Mouse (Mus musculus) forebrain, postnatal 0 days (tissue): Measurements from ENCODE around the gene Cep89. TPM values are rescaled to one million over a fixed set of nuclear protein-coding genes. Genes with fewer than 3 reads are reported as not detected.

ENCODE experiments used
- ATAC-seq: fragments of 200-750 bp; cut with Nextera tagmentation; 2 replicates; pipeline ENCODE4 v1.8.0; 2017; ENCODE audit warnings: mild to moderate bottlenecking, moderate library complexity
- DNase-seq: peaks from one replicate; pipeline ENCODE4 v3.0.0-alpha.2; 2015
- H3K27ac ChIP-seq: fragments of 300-500 bp; sonication (generic); 2 replicates; pipeline ENCODE4 v1.5.1; 2014; ENCODE audit warnings: low read depth, mild to moderate bottlenecking, antibody characterized with exemption, low read length, moderate library complexity, mixed read lengths
- H3K27me3 ChIP-seq: fragments of 300-500 bp; sonication (generic); 2 replicates; pipeline ENCODE4 v1.6.1; 2014; ENCODE audit warnings: mild to moderate bottlenecking, low read length, mixed read lengths; ENCODE audit not compliant: insufficient read depth
- H3K36me3 ChIP-seq: fragments of 300-500 bp; sonication (generic); 2 replicates; pipeline ENCODE4 v1.6.1; 2014; ENCODE audit warnings: mild to moderate bottlenecking, moderate library complexity; ENCODE audit not compliant: insufficient read depth
- H3K4me1 ChIP-seq: fragments of 300-500 bp; sonication (generic); 2 replicates; pipeline ENCODE4 v1.6.1; 2014; ENCODE audit warnings: antibody characterized with exemption; ENCODE audit not compliant: insufficient read depth
- H3K4me2 ChIP-seq: fragments of 300-500 bp; sonication (generic); 2 replicates; pipeline ENCODE4 v1.6.1; 2014; ENCODE audit warnings: low read depth, mild to moderate bottlenecking, moderate library complexity
- H3K4me3 ChIP-seq: fragments of 300-500 bp; sonication (generic); 2 replicates; pipeline ENCODE4 v1.5.1; 2014; ENCODE audit warnings: low read depth, low read length, mixed read lengths
- H3K9ac ChIP-seq: fragments of 300-500 bp; sonication (generic); 2 replicates; pipeline ENCODE4 v1.6.1; 2014; ENCODE audit warnings: mild to moderate bottlenecking
- H3K9me3 ChIP-seq: fragments of 300-500 bp; sonication (generic); 2 replicates; pipeline ENCODE4 v1.6.1; 2016; ENCODE audit warnings: low read length
- CTCF ChIP-seq: sonication (generic); IDR thresholded peaks from 2 replicates; pipeline ENCODE4 v1.5.1; 2016; ENCODE audit warnings: antibody characterized with exemption, control low read depth, low read depth
- WGBS: fragments of 180-500 bp; shearing (Covaris S2); extraction: QIAGEN DNeasy Blood & Tissue Kit; methylation state at CpG from one replicate; pipeline ENCODE4 v1.1.7; 2014; 5-methylcytosine and 5-hydroxymethylcytosine counted together
- polyA plus RNA-seq: library from polyadenylated mRNA; unstranded; fragments of >200 nt; fragmentation: Nextera tagmentation; extraction: Ambion mirVana; gene quantifications from 2 replicates; pipeline ENCODE4 v1.2.1, GENCODE M21; 2015
- total RNA-seq: library from RNA; depleted of rRNA; stranded (reverse); fragments of >200 nt; gene quantifications from 2 replicates; pipeline ENCODE4 v1.2.3, GENCODE M21; 2014

The Cep89 gene
- total and polyA plus RNA-seq, 2 experiments from 2014 or later = 11.9 to 28.2 TPM

DNA sequence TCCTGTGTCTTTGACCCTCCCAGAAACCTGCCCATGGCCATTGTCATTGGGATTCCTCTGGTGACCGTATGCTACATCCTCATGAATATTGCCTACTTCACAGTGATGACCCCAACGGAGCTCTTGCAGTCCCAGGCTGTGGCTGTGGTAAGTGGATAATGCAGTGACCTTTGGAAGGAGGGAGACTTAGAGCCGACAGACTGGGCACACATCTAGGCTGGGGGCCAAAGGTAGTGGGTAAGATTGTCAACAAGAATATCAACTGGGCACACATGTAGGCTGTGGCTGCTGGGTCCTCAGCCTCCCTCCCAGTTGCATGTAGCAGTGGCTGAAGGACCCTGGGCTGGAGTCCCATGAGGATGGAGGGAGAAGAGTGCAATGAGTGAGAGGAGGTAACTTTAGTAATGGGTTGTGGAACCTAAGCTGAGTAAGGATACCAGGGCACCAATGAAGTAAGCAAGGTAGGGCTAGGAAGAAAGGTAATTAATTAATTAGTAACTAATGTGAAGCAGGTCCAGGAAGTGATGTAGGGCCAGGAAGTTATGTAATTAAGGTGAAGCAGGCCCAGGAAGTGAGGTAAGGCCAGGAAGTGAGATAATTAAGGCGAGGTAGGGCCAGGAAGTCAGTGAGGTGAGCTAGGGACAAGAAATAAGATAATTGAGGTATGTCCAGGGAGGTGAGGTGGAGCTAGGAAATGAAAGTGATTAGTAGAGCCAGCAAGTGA is 59.4 kb downstream of the Cep89 start:
- Histone ChIP-seq H3K9ac (no peak overlapping the region), H3K27ac (no peak overlapping the region), H3K36me3 (no peaks in the 10 kb centered on the region), H3K4me2 (no peak overlapping the region), H3K4me3 (no peak overlapping the region), H3K4me1 (no peaks in the 10 kb centered on the region), H3K9me3 (no peaks in the 10 kb centered on the region), H3K27me3 (no peaks in the 10 kb centered on the region)
- WGBS = 79% methylated on average over 4 of the region's 4 CpGs
- DNase-seq (no peak), ATAC-seq (no peak)
- no peak for TF ChIP-seq CTCF

DNA sequence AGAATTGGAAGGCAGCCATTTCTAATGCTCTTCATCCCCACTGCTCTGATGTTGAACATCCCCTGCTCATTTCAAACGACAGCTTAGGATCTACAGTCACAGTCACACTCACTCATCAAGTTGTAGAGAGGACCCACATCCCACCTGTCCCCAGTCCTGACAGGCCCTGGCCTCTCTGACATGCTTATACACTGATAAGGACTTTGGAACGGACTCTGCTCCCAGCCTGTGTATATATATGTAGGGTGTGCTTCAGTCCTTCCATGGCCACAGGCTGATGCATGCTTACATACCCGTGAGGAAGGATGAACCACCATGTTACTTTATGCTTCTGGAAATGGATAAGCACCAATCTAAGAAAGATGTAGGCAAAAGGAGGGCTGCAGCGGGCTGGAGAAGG is 64.1 kb downstream of the Cep89 start:
- WGBS = 86% methylated on average over 4 of the region's 4 CpGs

DNA sequence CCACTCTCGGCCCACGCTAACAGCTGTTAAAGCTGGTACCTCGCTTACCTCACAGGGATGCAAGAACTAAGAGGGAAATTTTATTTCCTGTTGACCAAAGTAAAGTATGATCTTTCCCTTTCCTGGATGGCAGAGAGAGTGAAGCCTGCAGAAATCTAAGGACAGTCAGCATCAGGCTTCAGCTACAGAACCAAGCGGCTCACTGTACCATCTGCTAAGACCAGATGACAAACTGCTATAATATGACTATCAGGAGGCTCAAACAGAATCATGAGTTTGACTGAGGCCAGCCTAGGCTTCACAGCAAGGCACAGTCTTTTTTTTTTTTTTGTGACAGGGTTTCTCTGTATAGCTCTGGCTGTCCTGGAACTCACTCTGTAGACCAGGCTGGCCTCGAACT is 68.2 kb downstream of the Cep89 start:
- DNase-seq (no peak), ATAC-seq (peak; percentile 32; the same call in 1 of the 2 replicates)
- H3K4me2 ChIP-seq = no peak overlapping the region
- no peak overlapping the region for H3K9ac ChIP-seq
- WGBS = 91% methylated on average over 5 of the region's 5 CpGs
- no peaks in the 10 kb centered on the region for H3K4me1 ChIP-seq
- H3K27me3 ChIP-seq = no peaks in the 10 kb centered on the region
- H3K27ac ChIP-seq = no peak overlapping the region
- TF ChIP-seq CTCF = no peak
- H3K9me3 ChIP-seq = no peaks in the 10 kb centered on the region
- no peak overlapping the region for H3K4me3 ChIP-seq
- H3K36me3 ChIP-seq = no peaks in the 10 kb centered on the region; the same call in 1 of the 2 replicates

More for the DNA sequence above, 64.1 kb downstream of the Cep89 start:
- H3K9ac ChIP-seq = no peak overlapping the region
- no peaks in the 10 kb centered on the region for H3K4me1 ChIP-seq
- ATAC-seq = no peak
- no peaks in the 10 kb centered on the region; the same call in 1 of the 2 replicates for H3K36me3 ChIP-seq
- no peak for TF ChIP-seq CTCF
- H3K27me3 ChIP-seq = no peaks in the 10 kb centered on the region
- no peak overlapping the region for H3K4me3 ChIP-seq
- no peak for DNase-seq
- H3K4me2 ChIP-seq = no peak overlapping the region
- H3K9me3 ChIP-seq = no peaks in the 10 kb centered on the region
- no peak overlapping the region for H3K27ac ChIP-seq

DNA sequence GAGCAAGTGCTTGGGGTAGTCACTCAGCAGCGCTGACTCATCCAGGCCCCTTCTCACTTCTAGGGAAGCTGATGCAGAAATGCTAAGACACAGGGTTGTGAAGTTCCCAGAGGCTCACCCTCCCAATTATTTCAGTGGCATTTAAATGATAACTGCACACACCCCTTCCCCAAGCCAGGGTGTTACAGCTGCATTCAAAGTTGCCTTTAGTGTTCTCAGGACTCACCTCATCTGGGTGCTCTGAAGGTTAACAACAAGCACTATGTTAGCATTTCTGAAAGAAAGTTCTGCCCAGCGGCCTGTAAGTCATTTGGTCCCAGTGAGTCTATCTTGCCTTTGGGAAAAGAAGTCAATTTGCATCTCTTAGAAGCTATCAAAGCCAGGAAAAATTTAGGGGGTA is 71.0 kb downstream of the Cep89 start:
- Histone ChIP-seq H3K4me2 (no peak overlapping the region), H3K4me3 (no peak overlapping the region), H3K27me3 (no peaks in the 10 kb centered on the region), H3K27ac (no peak overlapping the region), H3K4me1 (no peaks in the 10 kb centered on the region), H3K9me3 (no peaks in the 10 kb centered on the region), H3K36me3 (no peaks in the 10 kb centered on the region; the same call in 1 of the 2 replicates), H3K9ac (no peak overlapping the region)
- DNase-seq = no peak
- no peak for TF ChIP-seq CTCF
- ATAC-seq = no peak
- 73% methylated on average over 2 of the region's 2 CpGs for whole genome bisulfite sequencing

DNA sequence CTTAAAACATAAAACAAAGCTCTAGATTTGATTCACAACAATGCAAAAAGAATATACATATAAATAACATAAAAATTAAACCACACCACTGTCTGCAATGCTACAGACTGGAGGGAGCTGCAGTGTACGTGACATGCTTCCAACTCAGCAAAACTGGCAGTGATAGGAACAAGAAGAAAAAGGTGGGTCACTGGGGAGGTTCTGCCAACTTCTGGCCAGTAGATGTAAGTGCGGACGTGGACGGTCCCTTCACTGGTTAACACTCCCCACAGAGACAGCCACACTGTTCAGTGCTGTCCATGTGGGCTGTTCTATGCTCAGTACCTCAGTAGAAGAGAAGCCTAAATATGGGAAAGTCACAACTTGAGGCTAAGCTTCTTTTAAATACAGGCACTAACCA is 74.0 kb downstream of the Cep89 start:
- ATAC-seq = no peak
- H3K9ac ChIP-seq = no peak overlapping the region
- no peaks in the 10 kb centered on the region for H3K4me1 ChIP-seq
- no peak for DNase-seq
- H3K4me2 ChIP-seq = no peak overlapping the region
- H3K36me3 ChIP-seq = no peaks in the 10 kb centered on the region
- H3K4me3 ChIP-seq = no peak overlapping the region
- H3K27me3 ChIP-seq = no peaks in the 10 kb centered on the region
- no peak overlapping the region for H3K27ac ChIP-seq
- no peak for TF ChIP-seq CTCF
- no peaks in the 10 kb centered on the region for H3K9me3 ChIP-seq
- 43% methylated on average over 4 of the region's 4 CpGs for WGBS

DNA sequence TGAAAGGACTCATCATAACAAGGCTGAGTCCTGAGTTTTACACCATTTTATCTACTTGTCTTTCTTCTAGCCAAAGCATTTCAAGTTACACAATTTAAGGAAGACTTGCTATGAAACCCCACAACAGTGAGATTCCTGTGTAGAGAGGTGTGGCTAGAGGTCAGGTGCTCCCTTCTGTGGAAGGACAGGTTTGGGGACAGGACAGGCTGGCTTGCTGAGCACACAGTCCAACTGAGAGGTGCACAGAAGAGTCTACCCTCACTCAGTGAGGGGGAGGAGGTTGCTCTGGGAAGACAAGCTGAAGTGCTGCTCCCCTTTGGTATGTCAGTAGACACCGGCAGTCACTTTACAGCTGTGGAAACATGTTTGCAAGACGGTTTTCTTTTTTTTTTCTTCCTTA is 79.6 kb downstream of the Cep89 start:
- Histone ChIP-seq H3K27me3 (no peaks in the 10 kb centered on the region), H3K4me1 (no peaks in the 10 kb centered on the region), H3K27ac (no peak overlapping the region), H3K9ac (no peak overlapping the region), H3K36me3 (no peaks in the 10 kb centered on the region), H3K4me3 (no peak overlapping the region), H3K4me2 (no peak overlapping the region), H3K9me3 (no peaks in the 10 kb centered on the region)
- 94% methylated on average over 2 of the region's 2 CpGs for WGBS
- no peak for ATAC-seq
- no peak for DNase-seq
- TF ChIP-seq CTCF = no peak

DNA sequence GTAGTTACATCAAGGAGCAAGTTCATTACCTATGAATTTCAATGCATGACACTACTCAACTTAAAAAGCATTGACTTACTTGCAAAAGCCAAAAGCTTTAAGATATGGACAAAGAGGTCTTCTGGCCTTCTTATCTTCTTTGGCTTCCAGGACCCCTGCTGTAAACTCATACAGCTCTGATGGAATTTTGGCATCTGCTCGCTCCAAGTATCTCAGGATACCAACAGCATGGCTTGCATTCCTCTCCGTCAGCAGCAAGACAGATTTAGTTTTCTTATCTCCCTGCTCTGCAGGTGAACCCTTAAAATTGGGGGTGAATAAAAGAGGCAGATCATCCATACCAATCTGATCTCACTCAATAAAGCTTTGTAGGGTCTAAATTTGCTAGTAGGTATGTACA is 88.3 kb downstream of the Cep89 start:
- H3K4me1 ChIP-seq = no peaks in the 10 kb centered on the region
- H3K4me2 ChIP-seq = no peak overlapping the region
- H3K27ac ChIP-seq = no peak overlapping the region
- H3K4me3 ChIP-seq = no peak overlapping the region
- no peak for TF ChIP-seq CTCF
- 85% methylated on average over 2 of the region's 2 CpGs for WGBS
- H3K27me3 ChIP-seq = no peaks in the 10 kb centered on the region; the same call in 1 of the 2 replicates
- ATAC-seq (no peak), DNase-seq (no peak)
- no peaks in the 10 kb centered on the region for H3K36me3 ChIP-seq
- H3K9ac ChIP-seq = no peak overlapping the region
- no peaks in the 10 kb centered on the region for H3K9me3 ChIP-seq
